Mouse (Mus musculus) B cell, adult 67 days (primary cell): ENCODE measurements around the gene Lrig2. TPM values are rescaled to one million over a fixed set of nuclear protein-coding genes. Genes with fewer than 3 reads are reported as not detected.

Experiments
- total RNA-seq, 2 experiments: library from RNA; stranded (reverse); gene quantifications; 4 replicates each; pipeline ENCODE4 v1.2.4; 2023

Lrig2 gene
- total RNA-seq: 10 to 100 TPM; 48.1 to 51.6 TPM

DNA sequence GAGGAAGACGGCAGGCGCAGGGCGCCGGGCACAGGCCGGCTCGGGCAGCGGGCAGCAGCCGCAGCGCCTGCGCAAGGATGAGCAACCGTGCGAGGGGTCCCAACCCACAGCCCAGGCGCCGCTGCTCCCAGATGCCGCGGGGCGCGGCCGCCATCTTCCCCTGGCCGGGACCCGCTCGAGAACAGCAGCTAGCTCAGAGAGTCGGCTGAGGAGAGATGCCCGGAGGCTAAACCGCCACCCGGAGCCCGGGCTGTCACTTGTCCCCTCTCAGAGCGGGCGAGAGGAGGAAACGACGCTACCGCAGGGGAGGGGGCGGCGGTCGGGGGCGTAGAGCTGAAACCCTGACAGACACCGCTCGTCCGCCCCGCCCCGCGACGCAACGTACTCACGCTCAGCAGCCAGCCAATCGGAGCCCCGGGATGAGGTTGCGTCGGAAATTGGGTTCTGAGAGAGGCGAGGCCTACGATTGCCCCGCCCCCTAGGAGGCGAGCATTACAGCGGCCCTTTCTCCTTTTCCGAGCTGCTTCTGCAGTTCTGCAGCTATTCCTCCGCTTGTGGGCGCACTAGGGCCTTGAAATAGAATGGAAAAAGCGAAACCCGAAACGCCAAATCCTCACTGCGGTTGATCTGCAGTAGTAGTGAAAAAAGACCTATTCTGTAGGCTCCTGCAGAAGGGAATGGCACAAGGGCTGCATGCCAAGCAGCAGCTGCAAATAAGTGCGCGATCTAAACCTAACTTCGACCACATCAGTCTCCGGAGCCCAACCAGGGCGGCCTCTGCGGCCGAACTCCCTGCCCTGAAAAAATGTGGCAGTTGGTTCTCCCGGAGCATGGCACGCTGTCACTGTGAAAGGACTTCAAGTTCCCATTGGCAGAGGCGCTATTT is at the start of gene Lrig2:
Gene Lrig2 (minus strand): TSS at position 381 of the 886 bp plus-strand sequence.

Other genes starting within 250 kb of the Lrig2 start
- gene Slc16a1, start 126.8 kb upstream of the Lrig2 start, total RNA-seq: 10 to 100 TPM in 1 of 2 experiments, 1 to 10 TPM in 1; 8.4 to 14.0 TPM